ENCODE assay signal across 10 mouse cellular contexts in the genomic region with DNA sequence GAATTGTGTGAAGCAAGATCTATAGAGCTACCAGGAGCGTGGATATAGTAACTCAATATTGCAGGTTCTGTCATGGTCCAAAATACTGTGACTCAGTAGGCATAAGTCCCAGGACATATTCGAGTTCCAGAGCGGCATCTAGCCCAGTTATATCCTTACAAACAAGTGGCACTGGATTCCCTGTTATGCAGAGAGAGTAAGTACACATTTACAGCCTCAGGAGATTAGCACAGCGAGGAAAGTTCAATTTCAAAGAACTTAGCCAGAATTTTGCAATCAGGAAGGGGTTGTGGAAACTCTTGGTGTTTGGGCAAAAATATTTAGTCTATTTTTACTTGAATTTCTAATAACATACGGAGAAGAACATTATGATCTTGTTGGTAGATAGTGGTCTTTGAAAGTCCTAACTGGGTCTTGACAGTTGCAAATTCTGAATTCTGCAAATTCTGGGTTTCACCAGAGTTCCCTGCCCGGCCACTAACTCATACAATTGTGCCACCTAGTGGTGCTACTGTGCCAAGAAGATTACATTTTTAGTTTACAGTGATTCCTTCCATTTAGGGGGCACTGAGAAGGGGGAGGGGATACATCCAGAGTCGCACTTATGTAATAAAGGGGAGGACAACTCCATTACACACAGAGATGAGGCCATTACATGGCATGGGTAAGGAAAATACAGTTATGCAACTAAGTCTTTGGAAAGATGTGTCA. TPM values are rescaled to one million over a fixed set of nuclear protein-coding genes. Genes with fewer than 3 reads are reported as not detected.
DNase-seq lines count a peak whose midpoint lies in the region; ATAC-seq and TF ChIP-seq lines count a peak whose summit lies in the region.
"Had no signal": no experiment of that assay in that cellular context is flagged by ENCODE, and none has a peak within 500 bp of the region (broad histone marks: within the 10 kb centered on the region; RNA-seq: fewer than 3 reads in every experiment).

No protein-coding gene starts in this region.

- no peaks in the 10 kb centered on the region for H3K27me3 ChIP-seq in limb, embryonic 14.5 days (ENCODE audit: control insufficient read depth, insufficient read depth, low read length)
- H3K27me3 ChIP-seq in limb, embryonic 10.5 days (ENCODE audit: low read depth, poor library complexity, severe bottlenecking) = peaks cover 64% of the 10 kb centered on the region
- peaks cover 21% of the 10 kb centered on the region for H3K27me3 ChIP-seq in Patski

- H3K9ac ChIP-seq in limb, embryonic 14.5 days (ENCODE audit: low read depth, low read length, severe bottlenecking) = no peak overlapping the region
- H3K9ac ChIP-seq: kidney, embryonic 15.5 days had no signal

- ATAC-seq in limb, embryonic 14.5 days (ENCODE audit: low FRiP score, low read depth) = no peak
- ATAC-seq in Patski = no peak

- CTCF ChIA-PET in Patski (lab: Charles Lee) = interaction anchor here (1.1 to 1.4 kb wide), 2 partner anchors 13 to 350 kb away, joined by 3 to 4 read pairs; partner anchors contain the start of gene Rtl9

- intact Hi-C loops in gastrocnemius, adult 2 months (cut with DNase I) = loop anchor here (5.0 to 10.0 kb wide), 2 partner anchors 174 to 631 kb away; no protein-coding TSS in a partner anchor
- intact Hi-C loops in left cerebral cortex, postnatal 4 days (cut with DNase I) = loop anchor here (5.0 kb wide), 1 partner anchor 631 kb away; no protein-coding TSS in a partner anchor

- no peak for TF ChIP-seq POLR2A in limb, embryonic 14.5 days (IDR thresholded peaks at IDR 0.05; ENCODE audit: borderline replicate concordance, extremely low read depth, insufficient read depth, insufficient read length)

- H3K36me3 ChIP-seq in limb, embryonic 14.5 days (ENCODE audit: control insufficient read depth, insufficient read depth, low read length) = no peaks in the 10 kb centered on the region
- no peaks in the 10 kb centered on the region for H3K36me3 ChIP-seq in limb, embryonic 10.5 days
- H3K36me3 ChIP-seq: kidney, embryonic 15.5 days had no signal

- H3K4me2 ChIP-seq in limb, embryonic 14.5 days (replicated peaks; ENCODE audit: low read depth, low read length, severe bottlenecking) = no peak overlapping the region
- H3K4me2 ChIP-seq: kidney, embryonic 15.5 days had no signal

- in situ Hi-C loops in Patski (cut with MboI; ENCODE audit: low pct_unique_long_range_greater_than_20kb) = loop anchor here (5.0 to 10.0 kb wide), 2 partner anchors 351 to 624 kb away; partner anchors contain the start of gene Rtl9

- no peaks in the 10 kb centered on the region for H3K9me3 ChIP-seq in limb, embryonic 14.5 days (ENCODE audit: control insufficient read depth, low read length)
- H3K9me3 ChIP-seq in limb, embryonic 10.5 days (replicated peaks) = no peaks in the 10 kb centered on the region
- H3K9me3 ChIP-seq: kidney, embryonic 15.5 days; megakaryocyte, embryonic 14.5 days had no signal

- WGBS in limb, embryonic 14.5 days = 54% methylated on average over 7 of the region's 7 CpGs
- WGBS in limb, embryonic 10.5 days = 57% methylated on average over 7 of the region's 7 CpGs

- no peaks in the 10 kb centered on the region for H3K4me1 ChIP-seq in limb, embryonic 14.5 days (ENCODE audit: control insufficient read depth, insufficient read depth, low read length)
- H3K4me1 ChIP-seq in limb, embryonic 10.5 days = no peaks in the 10 kb centered on the region
- H3K4me1 ChIP-seq: kidney, embryonic 15.5 days; megakaryocyte, embryonic 14.5 days had no signal

- no peak overlapping the region for H3K4me3 ChIP-seq in gastrocnemius, adult 2 months
- no peak overlapping the region for H3K4me3 ChIP-seq in limb, embryonic 14.5 days (replicated peaks; ENCODE audit: low read length)
- no peak overlapping the region for H3K4me3 ChIP-seq in limb, embryonic 10.5 days
- H3K4me3 ChIP-seq: kidney, embryonic 15.5 days; megakaryocyte, embryonic 14.5 days had no signal

- POLR2A ChIA-PET in Patski (lab: Charles Lee) = no interaction called here

- no peak overlapping the region for H3K27ac ChIP-seq in gastrocnemius, adult 2 months
- H3K27ac ChIP-seq in limb, embryonic 14.5 days (replicated peaks; ENCODE audit: low read depth, low read length) = no peak overlapping the region
- H3K27ac ChIP-seq in limb, embryonic 10.5 days = no peak overlapping the region
- H3K27ac ChIP-seq: kidney, embryonic 15.5 days had no signal

- peak; percentile 54 for TF ChIP-seq CTCF in gastrocnemius, adult 2 months (IDR thresholded peaks at IDR 0.05)
- peak; percentile 71 for TF ChIP-seq CTCF in Patski (IDR thresholded peaks at IDR 0.05)

- no peak for DNase-seq in gastrocnemius, adult 2 months
- no peak for DNase-seq in gastrocnemius, adult 8-10 months (ENCODE audit: low spot score in 2 of 2)
- peak; percentile 46 for DNase-seq in limb, embryonic 14.5 days (ENCODE audit: low spot score)
- DNase-seq in limb, embryonic 10.5 days (ENCODE audit: low spot score) = no peak
- no peak for DNase-seq in Patski (ENCODE audit: low read depth, low spot score)
- DNase-seq in left cerebral cortex, postnatal 4 days = peak; percentile 5
- no peak for DNase-seq in frontal cortex, postnatal 14 days (ENCODE audit: low spot score in 2 of 2)
- no peak for DNase-seq in thymus, postnatal 10 days (ENCODE audit: low spot score in 2 of 2)

RNA-seq across cellular contexts. Expression of gene Chrdl1, which starts 54.7 kb away (rescaled TPM):
- total RNA-seq in gastrocnemius, adult 2 months (2021) = 1 to 10 TPM; 1.3 to 4.2 TPM
- total RNA-seq in gastrocnemius, adult 8-10 months (2022) = 1 to 10 TPM in 2 of 4 experiments, under 1 TPM in 2; 0.73 to 3.3 (median 1.6) TPM
- 10.5 and 11.2 TPM in 2 replicates for polyA plus RNA-seq in limb, embryonic 14.5 days (2012; rRNA removed)
- polyA plus RNA-seq in limb, embryonic 14.5 days (2014; fragmentation: Nextera tagmentation; extraction: Ambion mirVana) = 11.0 and 13.8 TPM in 2 replicates
- polyA plus RNA-seq in limb, embryonic 10.5 days (2016; fragmentation: Nextera tagmentation; extraction: Ambion mirVana) = 9.5 and 14.3 TPM in 2 replicates
- 0.03 TPM for polyA plus RNA-seq in Patski (2021)
- 1 to 10 TPM; 9.2 to 9.5 TPM for total RNA-seq in left cerebral cortex, postnatal 4 days (2021)

Comparison
In these comparisons a context has a peak if more than half of its experiments do, and no peak if none do; other contexts are left out.
1. DNase-seq: peak in limb, embryonic 14.5 days (single experiment) and left cerebral cortex, postnatal 4 days (single experiment); none in gastrocnemius, adult 2 months (single experiment), gastrocnemius, adult 8-10 months (0 of 2), limb, embryonic 10.5 days (single experiment), Patski (single experiment), frontal cortex, postnatal 14 days (0 of 2) and thymus, postnatal 10 days (0 of 2).